Mouse (Mus musculus): ENCODE measurements at regions not wholly inside any gene's neighbourhood (a gene's known extent, or its start where the extent isn't known, plus 50 kb on each side); places are given as distances from the start of the nearest gene placed in this dataset.

DNA sequence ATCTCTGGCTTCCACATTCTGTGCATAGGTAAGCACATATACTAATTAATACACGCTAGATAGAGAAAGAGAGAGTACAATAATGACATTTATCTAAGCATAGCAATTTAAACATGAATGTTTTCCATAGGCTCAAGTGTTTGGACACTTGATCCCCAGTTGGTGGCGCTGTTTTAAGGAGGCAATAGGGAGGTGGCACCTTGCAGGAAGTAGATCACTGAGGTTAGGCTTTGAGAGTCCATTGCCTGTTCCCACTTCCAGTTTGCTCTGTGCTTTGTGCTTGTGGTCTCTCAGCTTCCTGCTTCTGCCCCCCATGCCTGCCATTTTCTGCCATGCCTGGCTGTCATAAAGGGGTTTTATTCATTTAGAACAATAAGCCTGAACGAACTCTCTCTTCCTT is 226.5 kb upstream of the Elac2 start:
- TF ChIP-seq CTCF (IDR thresholded peaks at IDR 0.05; ENCODE audit: low read depth) = peak; percentile 62
- no peak for TF ChIP-seq EP300 (IDR thresholded peaks at IDR 0.05; ENCODE audit: low read depth)
